Mouse (Mus musculus): ENCODE results near the gene Pde4dip. TPM values are rescaled to one million over a fixed set of nuclear protein-coding genes. Genes with fewer than 3 reads are reported as not detected.
A peak's percentile ranks its signal among the peaks of the same experiment; 100 is the strongest.

The Pde4dip gene
- polyA plus RNA-seq, 1 experiment from 2014 or later: 33.2 TPM

DNA sequence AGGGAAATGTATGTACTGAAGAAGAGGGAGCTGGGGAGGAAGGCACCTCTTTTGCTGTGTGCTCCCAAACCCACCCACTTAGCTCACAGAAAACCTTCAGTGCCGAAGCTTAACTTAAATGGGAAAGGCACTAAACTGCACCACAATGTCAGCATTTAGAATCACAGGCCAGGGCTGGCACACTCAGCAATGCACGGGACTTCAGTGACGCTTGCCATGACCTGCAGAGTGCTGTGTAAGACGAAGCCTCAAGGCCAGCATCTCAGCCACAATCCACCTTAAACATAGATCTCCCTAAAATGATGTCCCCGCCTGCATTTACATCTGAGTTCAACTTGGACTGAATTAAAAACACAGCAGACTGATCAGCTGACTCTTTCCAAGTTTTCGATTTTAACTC, 91.1 kb downstream of the Pde4dip start:
- no peaks in the 10 kb centered on the region for H3K9me3 ChIP-seq (ENCODE audit: control insufficient read depth, low read length)
- WGBS: 65% methylated on average over 6 of the region's 6 CpGs
- H3K27me3 ChIP-seq (replicated peaks; ENCODE audit: control insufficient read depth, insufficient read depth, low read length): no peaks in the 10 kb centered on the region
- ATAC-seq (replicated peaks; ENCODE audit: low FRiP score, low TSS enrichment, low read depth): no peak
- H3K27ac ChIP-seq (ENCODE audit: low read depth): no peak overlapping the region
- H3K9ac ChIP-seq (ENCODE audit: low read length): no peak overlapping the region
- DNase-seq (ENCODE audit: low spot score): peak; percentile 10
- no peaks in the 10 kb centered on the region for H3K36me3 ChIP-seq (ENCODE audit: control insufficient read depth, insufficient read depth, low read length)
- H3K4me3 ChIP-seq (ENCODE audit: low read depth, low read length): no peak overlapping the region
- H3K4me2 ChIP-seq (ENCODE audit: low read length): no peak overlapping the region
- 0 out of 2 replicates have a peak, but pooled peaks cover 2% of the 10 kb centered on the region for H3K4me1 ChIP-seq (replicated peaks; ENCODE audit: control insufficient read depth, insufficient read depth, low read length)

DNA sequence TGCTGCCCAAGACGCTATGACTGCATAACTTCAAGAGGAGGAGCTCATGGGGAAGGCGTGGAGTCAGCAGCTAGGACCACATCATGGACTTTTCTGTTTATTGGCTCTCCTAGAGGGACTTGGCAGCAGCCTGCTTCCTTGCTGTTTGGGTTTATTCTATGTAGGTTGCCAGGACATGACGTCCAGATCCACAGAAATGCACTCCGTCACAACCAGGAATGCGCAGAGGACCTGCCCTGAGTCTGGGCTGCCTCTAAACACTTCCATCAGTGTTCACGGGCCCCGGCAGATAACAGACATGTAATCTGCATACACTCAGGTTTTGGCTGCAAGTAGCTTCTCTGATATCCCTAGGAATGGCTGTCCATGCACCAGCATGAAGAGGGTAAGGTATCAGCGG, 94.5 kb downstream of the Pde4dip start:
- no peak overlapping the region for H3K27ac ChIP-seq (ENCODE audit: low read depth)
- no peak overlapping the region for H3K4me3 ChIP-seq (ENCODE audit: low read depth, low read length)
- no peaks in the 10 kb centered on the region for H3K27me3 ChIP-seq (replicated peaks; ENCODE audit: control insufficient read depth, insufficient read depth, low read length)
- H3K4me1 ChIP-seq (replicated peaks; ENCODE audit: control insufficient read depth, insufficient read depth, low read length): no peaks in the 10 kb centered on the region
- H3K9me3 ChIP-seq (ENCODE audit: control insufficient read depth, low read length): no peaks in the 10 kb centered on the region
- no peaks in the 10 kb centered on the region for H3K36me3 ChIP-seq (ENCODE audit: control insufficient read depth, insufficient read depth, low read length)
- DNase-seq (ENCODE audit: low spot score): peak; percentile 41
- no peak overlapping the region for H3K9ac ChIP-seq (ENCODE audit: low read length)
- H3K4me2 ChIP-seq (ENCODE audit: low read length): no peak overlapping the region
- WGBS: 62% methylated on average over 8 of the region's 8 CpGs
- ATAC-seq (replicated peaks; ENCODE audit: low FRiP score, low TSS enrichment, low read depth): no peak

DNA sequence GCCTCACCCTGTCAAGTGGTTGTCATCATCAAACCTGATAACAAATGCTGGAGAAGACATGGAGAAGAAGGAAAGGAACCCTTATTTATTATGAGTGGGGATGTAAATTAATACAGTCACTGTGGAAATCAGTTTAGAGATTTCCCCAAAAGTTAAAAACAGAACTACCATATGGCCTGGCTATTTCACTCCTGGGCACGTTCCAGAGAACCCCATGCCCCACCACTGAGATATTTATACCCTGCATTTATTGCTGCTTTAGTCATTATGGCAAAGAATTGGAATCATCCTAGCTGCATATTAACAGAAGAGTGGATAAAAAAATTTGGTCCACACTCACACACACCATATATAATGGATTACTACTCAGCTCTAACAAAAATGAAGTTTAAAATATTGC, 98.4 kb downstream of the Pde4dip start:
- Histone ChIP-seq H3K4me1 (replicated peaks; ENCODE audit: control insufficient read depth, insufficient read depth, low read length) (no peaks in the 10 kb centered on the region), H3K4me2 (ENCODE audit: low read length) (no peak overlapping the region), H3K9me3 (ENCODE audit: control insufficient read depth, low read length) (no peaks in the 10 kb centered on the region), H3K27ac (ENCODE audit: low read depth) (no peak overlapping the region), H3K27me3 (replicated peaks; ENCODE audit: control insufficient read depth, insufficient read depth, low read length) (no peaks in the 10 kb centered on the region), H3K36me3 (ENCODE audit: control insufficient read depth, insufficient read depth, low read length) (no peaks in the 10 kb centered on the region), H3K4me3 (ENCODE audit: low read depth, low read length) (no peak overlapping the region), H3K9ac (ENCODE audit: low read length) (no peak overlapping the region)
- DNase-seq (ENCODE audit: low spot score) (no peak), ATAC-seq (replicated peaks; ENCODE audit: low FRiP score, low TSS enrichment, low read depth) (no peak)
- 78% methylated on average over 1 of the region's 1 CpGs for WGBS

DNA sequence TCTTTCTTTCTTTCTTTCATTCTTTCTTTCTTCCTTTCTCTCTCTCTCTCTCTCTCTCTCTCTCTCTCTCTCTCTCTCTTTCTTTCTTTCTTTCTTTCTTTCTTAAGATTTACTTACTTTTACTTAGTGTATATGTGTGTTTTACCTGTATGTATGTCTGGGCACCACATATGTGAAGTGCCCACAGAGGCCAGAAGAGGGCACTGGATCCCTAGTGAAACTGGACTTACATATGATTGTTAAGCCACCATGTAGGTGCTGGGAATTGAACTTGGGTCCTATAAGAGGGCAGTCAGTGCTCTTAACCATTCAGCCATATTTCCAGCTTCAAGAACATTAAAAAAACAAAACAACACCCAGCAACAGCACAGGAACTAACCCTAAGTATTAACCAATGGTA, 99.2 kb downstream of the Pde4dip start:
- Histone ChIP-seq H3K9ac (ENCODE audit: low read length) (no peak overlapping the region), H3K4me3 (ENCODE audit: low read depth, low read length) (no peak overlapping the region), H3K4me1 (replicated peaks; ENCODE audit: control insufficient read depth, insufficient read depth, low read length) (no peaks in the 10 kb centered on the region), H3K4me2 (ENCODE audit: low read length) (no peak overlapping the region), H3K27ac (ENCODE audit: low read depth) (no peak overlapping the region), H3K9me3 (ENCODE audit: control insufficient read depth, low read length) (no peaks in the 10 kb centered on the region), H3K36me3 (ENCODE audit: control insufficient read depth, insufficient read depth, low read length) (no peaks in the 10 kb centered on the region), H3K27me3 (replicated peaks; ENCODE audit: control insufficient read depth, insufficient read depth, low read length) (no peaks in the 10 kb centered on the region)
- DNase-seq (ENCODE audit: low spot score) (no peak), ATAC-seq (replicated peaks; ENCODE audit: low FRiP score, low TSS enrichment, low read depth) (no peak)

DNA sequence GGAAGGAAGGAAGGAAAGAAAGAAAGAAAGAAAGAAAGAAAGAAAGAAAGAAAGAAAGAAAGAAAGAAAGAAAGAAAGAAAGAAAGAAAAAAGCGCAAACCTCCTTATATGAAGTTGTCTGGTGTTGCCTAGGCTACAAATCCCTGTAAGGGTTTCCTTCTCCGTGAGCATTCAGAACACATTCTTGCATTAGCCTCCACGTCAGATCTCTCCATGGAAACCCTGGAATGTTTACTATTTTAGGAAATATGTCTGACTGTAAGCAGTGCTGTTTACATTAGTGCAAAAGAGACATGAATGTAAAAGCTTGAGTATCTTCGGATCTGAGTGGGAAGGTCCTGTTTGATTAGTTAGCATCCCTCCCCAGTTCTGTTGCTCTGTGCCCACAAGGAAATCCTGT, 112.3 kb downstream of the Pde4dip start:
- Histone ChIP-seq H3K36me3 (ENCODE audit: control insufficient read depth, insufficient read depth, low read length) (no peaks in the 10 kb centered on the region), H3K9ac (ENCODE audit: low read length) (no peak overlapping the region), H3K27me3 (replicated peaks; ENCODE audit: control insufficient read depth, insufficient read depth, low read length) (no peaks in the 10 kb centered on the region), H3K4me2 (ENCODE audit: low read length) (peak overlapping the region; percentile 23; the same call in 1 of the 2 replicates), H3K9me3 (ENCODE audit: control insufficient read depth, low read length) (no peaks in the 10 kb centered on the region), H3K4me3 (ENCODE audit: low read depth, low read length) (no peak overlapping the region), H3K27ac (ENCODE audit: low read depth) (no peak overlapping the region; the same call in 1 of the 2 replicates), H3K4me1 (replicated peaks; ENCODE audit: control insufficient read depth, insufficient read depth, low read length) (no peaks in the 10 kb centered on the region; the same call in 1 of the 2 replicates)
- 24% methylated on average over 4 of the region's 4 CpGs for WGBS
- ATAC-seq (replicated peaks; ENCODE audit: low FRiP score, low TSS enrichment, low read depth): peak; percentile 71; the same call in 1 of the 2 replicates
- DNase-seq (ENCODE audit: low spot score): peak; percentile 32

DNA sequence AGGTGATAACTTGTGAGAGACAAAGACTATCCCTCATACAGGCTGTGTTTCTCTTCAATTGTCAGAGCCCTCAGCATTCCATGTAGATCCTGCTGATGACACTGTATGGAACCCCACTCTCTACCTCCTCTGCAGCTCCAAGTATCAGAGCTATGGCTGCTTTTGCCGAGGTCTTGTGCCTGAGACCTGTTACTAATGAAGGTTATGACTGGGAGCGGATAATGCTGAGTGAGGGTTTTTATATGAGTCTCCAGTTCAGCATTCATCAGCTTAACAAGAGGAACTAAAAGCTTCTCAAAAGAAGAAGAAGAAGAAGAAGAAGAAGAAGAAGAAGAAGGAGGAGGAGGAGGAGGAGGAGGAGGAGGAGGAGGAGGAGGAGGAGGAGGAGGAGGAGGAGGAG, 112.8 kb downstream of the Pde4dip start:
- Histone ChIP-seq H3K27ac (ENCODE audit: low read depth) (no peak overlapping the region), H3K4me1 (replicated peaks; ENCODE audit: control insufficient read depth, insufficient read depth, low read length) (no peaks in the 10 kb centered on the region; the same call in 1 of the 2 replicates), H3K4me2 (ENCODE audit: low read length) (no peak overlapping the region), H3K9me3 (ENCODE audit: control insufficient read depth, low read length) (no peaks in the 10 kb centered on the region), H3K36me3 (ENCODE audit: control insufficient read depth, insufficient read depth, low read length) (no peaks in the 10 kb centered on the region), H3K9ac (ENCODE audit: low read length) (no peak overlapping the region), H3K27me3 (replicated peaks; ENCODE audit: control insufficient read depth, insufficient read depth, low read length) (no peaks in the 10 kb centered on the region), H3K4me3 (ENCODE audit: low read depth, low read length) (no peak overlapping the region)
- ATAC-seq (replicated peaks; ENCODE audit: low FRiP score, low TSS enrichment, low read depth) (no peak), DNase-seq (ENCODE audit: low spot score) (peak; percentile 50)
- 60% methylated on average over 2 of the region's 2 CpGs for WGBS

DNA sequence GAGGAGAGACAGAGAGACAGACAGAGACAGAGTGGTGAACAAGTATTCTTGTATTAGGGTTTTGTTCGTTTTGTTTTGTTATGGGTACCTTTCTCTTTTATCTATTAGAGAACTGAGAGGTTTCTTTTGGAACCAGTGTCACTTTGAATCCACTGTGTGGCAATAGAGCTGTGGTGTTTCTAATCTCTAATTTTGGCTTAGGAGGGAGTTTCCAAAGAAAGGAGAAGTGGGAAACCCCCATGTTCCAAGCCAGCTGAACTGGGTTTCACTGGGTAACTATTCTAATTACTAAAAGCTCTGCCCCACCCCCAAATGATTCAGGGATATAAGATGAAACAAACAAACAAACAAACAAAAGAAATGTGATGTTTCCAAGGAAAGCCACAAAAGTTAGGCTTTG, 113.6 kb downstream of the Pde4dip start:
- 77% methylated on average over 1 of the region's 1 CpGs for WGBS
- DNase-seq (ENCODE audit: low spot score) (no peak), ATAC-seq (replicated peaks; ENCODE audit: low FRiP score, low TSS enrichment, low read depth) (no peak)
- Histone ChIP-seq H3K9ac (ENCODE audit: low read length) (no peak overlapping the region), H3K27me3 (replicated peaks; ENCODE audit: control insufficient read depth, insufficient read depth, low read length) (no peaks in the 10 kb centered on the region), H3K4me3 (ENCODE audit: low read depth, low read length) (no peak overlapping the region), H3K4me2 (ENCODE audit: low read length) (no peak overlapping the region), H3K9me3 (ENCODE audit: control insufficient read depth, low read length) (no peaks in the 10 kb centered on the region), H3K36me3 (ENCODE audit: control insufficient read depth, insufficient read depth, low read length) (no peaks in the 10 kb centered on the region), H3K4me1 (replicated peaks; ENCODE audit: control insufficient read depth, insufficient read depth, low read length) (no peaks in the 10 kb centered on the region; the same call in 1 of the 2 replicates), H3K27ac (ENCODE audit: low read depth) (no peak overlapping the region)

DNA sequence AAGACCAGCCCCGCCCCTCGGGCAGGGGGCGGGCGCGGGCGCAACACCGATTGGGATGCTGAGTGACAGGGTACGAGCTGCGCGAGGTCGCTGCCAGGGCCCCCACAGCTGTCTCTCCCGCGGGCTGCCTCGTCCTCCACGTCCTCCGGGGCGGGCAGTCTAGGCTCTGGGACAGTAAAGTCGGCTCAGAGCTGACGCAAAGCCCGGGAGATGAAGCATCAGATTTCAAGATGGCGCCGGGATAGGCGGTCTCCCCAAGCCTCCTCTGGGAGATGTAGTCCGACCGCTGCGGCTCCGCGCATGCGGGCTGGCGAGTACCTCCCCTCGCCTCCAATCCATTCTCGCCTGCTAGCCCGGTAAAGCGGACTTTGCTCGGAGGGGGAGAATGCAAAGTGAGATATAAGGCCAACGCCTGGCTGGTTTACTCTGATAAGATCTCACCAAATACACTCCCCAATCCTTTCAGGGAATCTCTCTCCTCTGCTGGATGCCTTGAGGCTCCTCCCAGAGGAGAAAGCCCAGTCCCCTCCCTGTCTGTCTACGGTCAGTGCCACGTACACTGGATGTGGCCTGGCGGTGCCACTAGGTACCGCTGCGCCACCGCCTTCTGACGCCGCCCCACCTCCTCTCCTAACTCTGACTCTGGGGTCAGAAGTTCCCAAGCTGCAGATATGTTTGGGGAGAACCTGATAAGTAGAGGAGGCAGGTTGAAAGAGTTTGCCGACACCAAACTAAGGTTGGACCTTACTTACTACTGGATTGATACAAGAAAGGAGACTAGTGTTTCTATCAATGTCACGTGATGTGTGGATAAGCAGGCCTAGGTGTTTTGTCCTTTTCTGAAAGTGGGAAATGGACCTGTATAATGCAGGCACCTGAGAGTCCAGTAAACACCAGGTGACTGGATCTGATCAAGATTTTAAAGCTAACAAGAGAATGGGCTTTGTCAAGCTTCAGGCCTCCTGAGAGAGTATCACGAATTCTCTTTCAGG, 120.4 kb downstream of the Pde4dip start:
- Histone ChIP-seq H3K4me2 (ENCODE audit: low read length) (peak overlapping the region; percentile 90), H3K9me3 (ENCODE audit: control insufficient read depth, low read length) (no peaks in the 10 kb centered on the region), H3K36me3 (ENCODE audit: control insufficient read depth, insufficient read depth, low read length) (no peaks in the 10 kb centered on the region), H3K27ac (ENCODE audit: low read depth) (peak overlapping the region; percentile 79), H3K4me1 (replicated peaks; ENCODE audit: control insufficient read depth, insufficient read depth, low read length) (peaks cover 24% of the 10 kb centered on the region), H3K27me3 (replicated peaks; ENCODE audit: control insufficient read depth, insufficient read depth, low read length) (no peaks in the 10 kb centered on the region), H3K4me3 (ENCODE audit: low read depth, low read length) (peak overlapping the region; percentile 91), H3K9ac (ENCODE audit: low read length) (peak overlapping the region; percentile 74)
- DNase-seq (ENCODE audit: low spot score) (peak; percentile 94), ATAC-seq (replicated peaks; ENCODE audit: low FRiP score, low TSS enrichment, low read depth) (peak; percentile 96)
- WGBS: 2% methylated on average over 47 of the region's 47 CpGs
